Mouse (Mus musculus) ES-E14 (cell line): ENCODE results near the gene Telo2.

Experiments
- CHD2 ChIP-seq: IDR thresholded peaks from 2 replicates; pipeline ENCODE4 v1.6.1; 2014; ENCODE audit warnings: mild to moderate bottlenecking, low read depth, low read length, inconsistent platforms
- HCFC1 ChIP-seq: IDR thresholded peaks from 2 replicates; pipeline ENCODE4 v1.6.1; 2012; ENCODE audit warnings: low read length, inconsistent platforms, borderline replicate concordance; ENCODE audit not compliant: insufficient read depth
- MAFK ChIP-seq: IDR thresholded peaks from 2 replicates; pipeline ENCODE4 v1.6.1; 2014; ENCODE audit warnings: mild to moderate bottlenecking, low read depth, low read length, inconsistent platforms; ENCODE audit not compliant: insufficient read depth
- ZNF384 ChIP-seq: IDR thresholded peaks from 2 replicates; pipeline ENCODE4 v1.6.1; 2012; ENCODE audit warnings: low read depth, low read length, inconsistent platforms

- TF ChIP-seq ZNF384 (no peak), HCFC1 (no peak), CHD2 (no peak), MAFK (no peak)
Measured at GRCm38 (mm10) chr17:25082081-25082847, 33.5 kb downstream of the Telo2 start.
